Mouse (Mus musculus) stomach, embryonic 14.5 days (tissue): ENCODE measurements around the gene 9130213A22Rik. TPM values are rescaled to one million over a fixed set of nuclear protein-coding genes. Genes with fewer than 3 reads are reported as not detected.

Experiments
- polyA plus RNA-seq: library from polyadenylated mRNA; unstranded; fragments of >200 nt; fragmentation: Nextera tagmentation; extraction: Ambion mirVana; gene quantifications from 2 replicates; pipeline ENCODE4 v1.2.1, GENCODE M21; 2014

Gene 9130213A22Rik
- polyA plus RNA-seq, 1 experiment from 2014 or later, result 0.36 TPM

Other genes with a start within 250 kb of the 9130213A22Rik start
- not detected in 2 replicates for gene Rnf222, start 234.0 kb downstream of the 9130213A22Rik start, polyA plus RNA-seq
- gene Rpl26, start 221.0 kb downstream of the 9130213A22Rik start, polyA plus RNA-seq, result 1,222 and 1,288 TPM in 2 replicates
- gene Odf4, start 195.5 kb downstream of the 9130213A22Rik start, polyA plus RNA-seq, result 0.55 TPM in 1 of 2 replicates, not detected in the other
- 10.9 and 13.0 TPM in 2 replicates for gene Arhgef15, start 165.1 kb downstream of the 9130213A22Rik start, polyA plus RNA-seq
- gene Slc25a35, start 154.5 kb downstream of the 9130213A22Rik start, polyA plus RNA-seq, result 4.1 and 5.4 TPM in 2 replicates
- gene Rangrf, start 147.4 kb downstream of the 9130213A22Rik start, polyA plus RNA-seq, result 58.9 and 63.6 TPM in 2 replicates
- 31.8 and 36.6 TPM in 2 replicates for gene Pfas, start 114.1 kb downstream of the 9130213A22Rik start, polyA plus RNA-seq
- 45.0 and 47.3 TPM in 2 replicates for gene Ctc1, start 106.7 kb downstream of the 9130213A22Rik start, polyA plus RNA-seq
- 147 and 153 TPM in 2 replicates for gene Aurkb, start 76.9 kb downstream of the 9130213A22Rik start, polyA plus RNA-seq
- 9.2 and 11.0 TPM in 2 replicates for gene Borcs6, start 62.9 kb downstream of the 9130213A22Rik start, polyA plus RNA-seq
- 59.4 and 59.8 TPM in 2 replicates for gene Tmem107, start 51.8 kb downstream of the 9130213A22Rik start, polyA plus RNA-seq
- 104 and 107 TPM in 2 replicates for gene Vamp2, start 34.1 kb downstream of the 9130213A22Rik start, polyA plus RNA-seq
- gene Per1, start 27.4 kb downstream of the 9130213A22Rik start, polyA plus RNA-seq, result 10.5 and 15.1 TPM in 2 replicates
- gene Hes7, start 2.2 kb downstream of the 9130213A22Rik start, polyA plus RNA-seq, result 0.39 and 0.54 TPM in 2 replicates
- 0.29 and 0.49 TPM in 2 replicates for gene Aloxe3, start 3.3 kb upstream of the 9130213A22Rik start, polyA plus RNA-seq
- gene Alox12b, start 34.4 kb upstream of the 9130213A22Rik start, polyA plus RNA-seq, result not detected in 2 replicates
- gene Alox8, start 75.3 kb upstream of the 9130213A22Rik start, polyA plus RNA-seq, result 0.15 TPM in 1 of 2 replicates, not detected in the other
- gene Gucy2e, start 114.4 kb upstream of the 9130213A22Rik start, polyA plus RNA-seq, result 0.06 TPM in 1 of 2 replicates, not detected in the other
- 13.9 and 16.4 TPM in 2 replicates for gene Cntrob, start 201.2 kb upstream of the 9130213A22Rik start, polyA plus RNA-seq
- 141 and 147 TPM in 2 replicates for gene Trappc1, start 201.4 kb upstream of the 9130213A22Rik start, polyA plus RNA-seq
- gene Kcnab3, start 203.7 kb upstream of the 9130213A22Rik start, polyA plus RNA-seq, result 1.7 TPM in 2 replicates
- 15.3 and 16.3 TPM in 2 replicates for gene Rnf227, start 217.9 kb upstream of the 9130213A22Rik start, polyA plus RNA-seq
- 85.3 and 87.4 TPM in 2 replicates for gene Chd3, start 246.8 kb upstream of the 9130213A22Rik start, polyA plus RNA-seq